Mouse (Mus musculus): Measurements from ENCODE around the gene 4933405L10Rik. TPM values are rescaled to one million over a fixed set of nuclear protein-coding genes. Genes with fewer than 3 reads are reported as not detected.

The 4933405L10Rik gene
- under 1 TPM in 1 of 2 experiments, not detected in 1; 0.62 TPM for total RNA-seq (2021)

- DNase-seq (ENCODE audit: extremely low spot score in 1 of 2, low spot score in 2 of 2): peak; percentile 91 to 94
- intact Hi-C loops (cut with DNase I): no loop called here
These were observed at the start of gene 4933405L10Rik, which contains the start of gene Enkd1 for GRCm38 (mm10) chr8:105707498-105708403. Gene 4933405L10Rik (plus strand): TSS chr8:105707655. Gene Enkd1 (minus strand): TSS chr8:105708210.

GRCm38 (mm10) chr8:105661167-105661566 is 46.3 kb upstream of the 4933405L10Rik start:
- intact Hi-C loops (cut with DNase I): no loop called here
- no peak for DNase-seq (ENCODE audit: extremely low spot score in 1 of 2, low spot score in 2 of 2)

- intact Hi-C loops (cut with DNase I): no loop called here
These were observed 29.6 kb upstream of the 4933405L10Rik start for GRCm38 (mm10) chr8:105677891-105678290.

GRCm38 (mm10) chr8:105685325-105685724 is 22.1 kb upstream of the 4933405L10Rik start:
- intact Hi-C loops (cut with DNase I): no loop called here
- DNase-seq (ENCODE audit: extremely low spot score in 1 of 2, low spot score in 2 of 2): no peak

More at GRCm38 (mm10) chr8:105677891-105678290, 29.6 kb upstream of the 4933405L10Rik start:
- no peak for DNase-seq (ENCODE audit: extremely low spot score in 1 of 2, low spot score in 2 of 2)

- intact Hi-C loops (cut with DNase I): no loop called here
- DNase-seq (ENCODE audit: extremely low spot score in 1 of 2, low spot score in 2 of 2): peak in 1 of 2 experiments; percentile 69
These were observed 21.6 kb upstream of the 4933405L10Rik start, which contains the start of gene Carmil2 for GRCm38 (mm10) chr8:105685796-105686308. Gene Carmil2 (plus strand): TSS chr8:105686274.

- intact Hi-C loops (cut with DNase I): no loop called here
- no peak for DNase-seq (ENCODE audit: extremely low spot score in 1 of 2, low spot score in 2 of 2)
These were observed 20.9 kb upstream of the 4933405L10Rik start for GRCm38 (mm10) chr8:105686551-105686950.

- DNase-seq (ENCODE audit: extremely low spot score in 1 of 2, low spot score in 2 of 2): no peak
- intact Hi-C loops (cut with DNase I): no loop called here
These were observed 19.9 kb upstream of the 4933405L10Rik start for GRCm38 (mm10) chr8:105687512-105687911.

- intact Hi-C loops (cut with DNase I): no loop called here
- no peak for DNase-seq (ENCODE audit: extremely low spot score in 1 of 2, low spot score in 2 of 2)
These were observed 19.2 kb upstream of the 4933405L10Rik start for GRCm38 (mm10) chr8:105688242-105688752.

- intact Hi-C loops (cut with DNase I): no loop called here
- no peak for DNase-seq (ENCODE audit: extremely low spot score in 1 of 2, low spot score in 2 of 2)
These were observed 18.0 kb upstream of the 4933405L10Rik start for GRCm38 (mm10) chr8:105689256-105689982.

- DNase-seq (ENCODE audit: extremely low spot score in 1 of 2, low spot score in 2 of 2): no peak
- intact Hi-C loops (cut with DNase I): no loop called here
These were observed 17.5 kb upstream of the 4933405L10Rik start for GRCm38 (mm10) chr8:105689983-105690360.

- intact Hi-C loops (cut with DNase I): no loop called here
- DNase-seq (ENCODE audit: extremely low spot score in 1 of 2, low spot score in 2 of 2): no peak
These were observed 16.5 kb upstream of the 4933405L10Rik start for GRCm38 (mm10) chr8:105690978-105691377.

GRCm38 (mm10) chr8:105692449-105693182 is 14.8 kb upstream of the 4933405L10Rik start:
- intact Hi-C loops (cut with DNase I): no loop called here
- no peak for DNase-seq (ENCODE audit: extremely low spot score in 1 of 2, low spot score in 2 of 2)

GRCm38 (mm10) chr8:105693648-105694047 is 13.8 kb upstream of the 4933405L10Rik start:
- DNase-seq (ENCODE audit: extremely low spot score in 1 of 2, low spot score in 2 of 2): peak; percentile 69 to 86
- intact Hi-C loops (cut with DNase I): no loop called here

- peak in 1 of 2 experiments; percentile 77 for DNase-seq (ENCODE audit: extremely low spot score in 1 of 2, low spot score in 2 of 2)
- intact Hi-C loops (cut with DNase I): no loop called here
These were observed 13.2 kb upstream of the 4933405L10Rik start for GRCm38 (mm10) chr8:105694051-105694799.

- no peak for DNase-seq (ENCODE audit: extremely low spot score in 1 of 2, low spot score in 2 of 2)
- intact Hi-C loops (cut with DNase I): loop anchor here (5.0 kb wide), 1 partner anchor 58 kb away; the partner anchor contains the start of genes Agrp and Ctcf
These were observed 12.2 kb upstream of the 4933405L10Rik start for GRCm38 (mm10) chr8:105695080-105695780.

GRCm38 (mm10) chr8:105697196-105697780 is 10.2 kb upstream of the 4933405L10Rik start:
- intact Hi-C loops (cut with DNase I): loop anchor here (5.0 kb wide), 1 partner anchor 60 kb away; the partner anchor contains the start of genes Agrp and Ctcf
- no peak for DNase-seq (ENCODE audit: extremely low spot score in 1 of 2, low spot score in 2 of 2)

- DNase-seq (ENCODE audit: extremely low spot score in 1 of 2, low spot score in 2 of 2): no peak
- intact Hi-C loops (cut with DNase I): loop anchor here (5.0 kb wide), 1 partner anchor 61 kb away; the partner anchor contains the start of genes Agrp and Ctcf
These were observed 8.7 kb upstream of the 4933405L10Rik start for GRCm38 (mm10) chr8:105698734-105699133.
